Mouse (Mus musculus) CD4-positive, CD25-positive, alpha-beta regulatory T cell, adult 9 weeks (primary cell): Measurements from ENCODE around the gene Asb16. TPM values are rescaled to one million over a fixed set of nuclear protein-coding genes. Genes with fewer than 3 reads are reported as not detected.

Source experiments
- polyA plus RNA-seq: library from polyadenylated mRNA; unstranded; fragments of 100-300 nt; shearing (Covaris generic); gene quantifications from one replicate; pipeline ENCODE4 v1.2.1, GENCODE M21; 2017

The Asb16 gene
- polyA plus RNA-seq, result not detected

GRCm38 (mm10) chr11:102268520-102269244 lies at the start of gene Asb16:
Asb16 (plus strand) TSS chr11:102268743.

GRCm38 (mm10) chr11:102230006-102230741 lies 38.4 kb upstream of the Asb16 start, which contains the start of gene Hdac5:
Hdac5 (minus strand) TSS chr11:102230166.

GRCm38 (mm10) chr11:102248630-102249230 lies 19.8 kb upstream of the Asb16 start, which contains the start of gene BC030867:
BC030867 (plus strand) TSS chr11:102248882.

GRCm38 (mm10) chr11:102284501-102285094 lies 16.1 kb downstream of the Asb16 start, which contains the start of gene Tmub2:
Tmub2 (plus strand) TSS chr11:102284931.

GRCm38 (mm10) chr11:102296491-102297472 lies 28.2 kb downstream of the Asb16 start, which contains the start of gene Atxn7l3:
Atxn7l3 (minus strand) TSS chr11:102296631.

GRCm38 (mm10) chr11:102319410-102319792 lies 50.9 kb downstream of the Asb16 start, which contains the start of gene Ubtf:
Ubtf (minus strand) TSS chr11:102319742.

Other genes starting within 250 kb of the Asb16 start
- gene Mpp3, start 240.3 kb upstream of the Asb16 start, polyA plus RNA-seq, result not detected
- not detected for gene Cd300lg, start 227.2 kb upstream of the Asb16 start, polyA plus RNA-seq
- 5.1 TPM for gene Mpp2, start 180.2 kb upstream of the Asb16 start, polyA plus RNA-seq
- gene Ppy, start 167.4 kb upstream of the Asb16 start, polyA plus RNA-seq, result not detected
- not detected for gene Pyy, start 160.9 kb upstream of the Asb16 start, polyA plus RNA-seq
- gene Nags, start 123.2 kb upstream of the Asb16 start, polyA plus RNA-seq, result not detected
- gene Tmem101, start 112.3 kb upstream of the Asb16 start, polyA plus RNA-seq, result 18.5 TPM
- 52.4 TPM for gene Lsm12, start 83.4 kb upstream of the Asb16 start, polyA plus RNA-seq
- gene G6pc3, start 79.1 kb upstream of the Asb16 start, polyA plus RNA-seq, result 52.7 TPM
- gene Hdac5, start 38.6 kb upstream of the Asb16 start, polyA plus RNA-seq, result 17.5 TPM
- gene BC030867, start 19.9 kb upstream of the Asb16 start, polyA plus RNA-seq, result 1.1 TPM
- gene Tmub2, start 16.2 kb downstream of the Asb16 start, polyA plus RNA-seq, result 66.1 TPM
- gene Atxn7l3, start 27.9 kb downstream of the Asb16 start, polyA plus RNA-seq, result 9.2 TPM
- gene Ubtf, start 51.0 kb downstream of the Asb16 start, polyA plus RNA-seq, result 71.5 TPM
- 0.79 TPM for gene Slc4a1, start 97.5 kb downstream of the Asb16 start, polyA plus RNA-seq
- 15.9 TPM for gene Rundc3a, start 124.7 kb downstream of the Asb16 start, polyA plus RNA-seq
- 32.8 TPM for gene Slc25a39, start 139.2 kb downstream of the Asb16 start, polyA plus RNA-seq
- gene Grn, start 161.6 kb downstream of the Asb16 start, polyA plus RNA-seq, result 52.2 TPM
- not detected for gene Fam171a2, start 178.9 kb downstream of the Asb16 start, polyA plus RNA-seq
- gene Itga2b, start 201.4 kb downstream of the Asb16 start, polyA plus RNA-seq, result 2.0 TPM